Mouse (Mus musculus): Measurements from ENCODE around the gene Gm21987. TPM values are rescaled to one million over a fixed set of nuclear protein-coding genes. Genes with fewer than 3 reads are reported as not detected.

The Gm21987 gene
- total and polyA plus RNA-seq, 3 experiments: 0.42 TPM; not detected in 2

GRCm38 (mm10) chr16:38399531-38400231 lies 52.8 kb downstream of the Gm21987 start:
- dilution Hi-C loops (cut with MboI; ENCODE audit: extremely low pct_ligation_motif_present, extremely low pct_unique_long_range_greater_than_20kb, low sequenced_read_pairs): no loop called here
- in situ Hi-C loops (cut with MboI; ENCODE audit: low pct_ligation_motif_present, low pct_unique_long_range_greater_than_20kb, low sequenced_read_pairs): loop anchor here (5.0 kb wide), 1 partner anchor 52 kb away; the partner anchor contains the start of genes Cox17 and Gm21987
- Histone ChIP-seq H3K36me3 (replicated peaks in 1 of 2; ENCODE audit: control insufficient read depth in 1 of 2, insufficient read depth in 1 of 2, low read length in 1 of 2) (peaks cover 0 to 6% of the 10 kb centered on the region in 2 experiments), H3K4me2 (ENCODE audit: insufficient read depth, low read depth, poor library complexity, severe bottlenecking) (peak overlapping the region; percentile 75), H3K4me3 (replicated peaks in 1 of 3; ENCODE audit: low read depth in 2 of 3, low read length in 2 of 3, poor library complexity in 1 of 3) (peak overlapping the region in 1 of 3 experiments; percentile 22), H3K79me2 (replicated peaks; ENCODE audit: control insufficient read depth, extremely low read depth, insufficient read depth, poor library complexity, severe bottlenecking) (peaks cover 4% of the 10 kb centered on the region; the same call in 1 of the 2 replicates), H3K27me3 (replicated peaks) (no peaks in the 10 kb centered on the region), H3K27ac (ENCODE audit: insufficient read depth, low read depth) (peak overlapping the region; percentile 97), H3K4me1 (ENCODE audit: control insufficient read depth in 1 of 2, insufficient read depth in 2 of 2) (peaks cover 41 to 92% of the 10 kb centered on the region in 2 experiments), H3K9me3 (replicated peaks; ENCODE audit: low read length) (no peaks in the 10 kb centered on the region), H3K9ac (ENCODE audit: insufficient read depth, low read depth) (peak overlapping the region; percentile 75)
- TF ChIP-seq TCF12 (IDR thresholded peaks at IDR 0.05; ENCODE audit: low read depth, low read length): peak; percentile 66; the same call in 1 of the 2 replicates
- peak; percentile 48; the same call in 1 of the 2 replicates for TF ChIP-seq NELFE (IDR thresholded peaks at IDR 0.05; ENCODE audit: low read depth, low read length)
- TF ChIP-seq PAX5 (IDR thresholded peaks at IDR 0.05; ENCODE audit: low read length): no peak
- TF ChIP-seq E2F4 (IDR thresholded peaks at IDR 0.05; ENCODE audit: insufficient replicate concordance, low read depth, low read length): no peak; the same call in 1 of the 2 replicates
- no peak for TF ChIP-seq MAX (IDR thresholded peaks at IDR 0.05; ENCODE audit: low read length)
- peak; percentile 7; the same call in 1 of the 2 replicates for TF ChIP-seq EP300 (IDR thresholded peaks at IDR 0.05; ENCODE audit: low read length)
- no peak for TF ChIP-seq UBTF (IDR thresholded peaks at IDR 0.05; ENCODE audit: low read depth, low read length)
- 0 out of 2 replicates have a peak, but pooled peaks have one; percentile 22 for TF ChIP-seq NRF1 (IDR thresholded peaks at IDR 0.05; ENCODE audit: low read depth, low read length)
- peak; percentile 32 for TF ChIP-seq MXI1 (IDR thresholded peaks at IDR 0.05; ENCODE audit: low read depth, low read length)
- peak; percentile 38; the same call in 1 of the 2 replicates for TF ChIP-seq IRF4 (IDR thresholded peaks at IDR 0.05; ENCODE audit: low read depth, low read length)
- TF ChIP-seq GABPA (IDR thresholded peaks at IDR 0.05; ENCODE audit: insufficient replicate concordance, low read depth, low read length): no peak
- no peak for TF ChIP-seq SMC3 (IDR thresholded peaks at IDR 0.05; ENCODE audit: low read depth, low read length)
- TF ChIP-seq POLR2A (IDR thresholded peaks at IDR 0.05; ENCODE audit: low read depth, low read length): 0 out of 2 replicates have a peak, but pooled peaks have one; percentile 53
- TF ChIP-seq BHLHE40 (IDR thresholded peaks at IDR 0.05; ENCODE audit: low read depth, low read length): peak; percentile 57
- TF ChIP-seq RCOR1 (conservative IDR thresholded peaks at IDR 0.05; ENCODE audit: low read depth, low read length): 0 out of 2 replicates have a peak, but pooled peaks have one; percentile 25
- 0 out of 2 replicates have a peak, but pooled peaks have one; percentile 11 for TF ChIP-seq MAFK (IDR thresholded peaks at IDR 0.05; ENCODE audit: insufficient replicate concordance, low read length)
- TF ChIP-seq CHD2 (IDR thresholded peaks at IDR 0.05; ENCODE audit: low read length): 0 out of 2 replicates have a peak, but pooled peaks have one; percentile 50
- TF ChIP-seq SIN3A (IDR thresholded peaks at IDR 0.05; ENCODE audit: low read length): no peak
- peak; percentile 64 for TF ChIP-seq ELF1 (IDR thresholded peaks at IDR 0.05; ENCODE audit: low read depth, low read length)
- 0 out of 2 replicates have a peak, but pooled peaks have one; percentile 15 for TF ChIP-seq MYC (IDR thresholded peaks at IDR 0.05; ENCODE audit: low read depth, low read length)
- TF ChIP-seq ZNF384 (IDR thresholded peaks at IDR 0.05; ENCODE audit: low read depth, low read length): peak; percentile 39; the same call in 1 of the 2 replicates
- no peak for DNase-seq (ENCODE audit: extremely low read depth)

Data from CH12.LX (cell line).